Mouse (Mus musculus): ENCODE results near the gene Iffo1. TPM values are rescaled to one million over a fixed set of nuclear protein-coding genes. Genes with fewer than 3 reads are reported as not detected.
"Not testable (repeated sequence)": the region's sequence is repeated elsewhere in the genome, so short reads cannot be mapped to it uniquely, and the experiment has no call there.

Gene Iffo1
- total RNA-seq, 2 experiments from 2014 or later, result 14.3 to 20.1 TPM

- no peak for ATAC-seq (ENCODE audit: poor library complexity, severe bottlenecking)
Measured at GRCm38 (mm10) chr6:125160854-125161760, 16.1 kb downstream of the Iffo1 start.

GRCm38 (mm10) chr6:125161971-125162370, 16.9 kb downstream of the Iffo1 start:
- not testable (repeated sequence) for ATAC-seq (ENCODE audit: poor library complexity, severe bottlenecking)

GRCm38 (mm10) chr6:125162615-125163305, 17.7 kb downstream of the Iffo1 start:
- ATAC-seq (ENCODE audit: poor library complexity, severe bottlenecking), result not testable (repeated sequence)

GRCm38 (mm10) chr6:125163801-125164657, 19.0 kb downstream of the Iffo1 start:
- ATAC-seq (ENCODE audit: poor library complexity, severe bottlenecking), result peak; percentile 26

- peak; percentile 51 for ATAC-seq (ENCODE audit: poor library complexity, severe bottlenecking)
Measured at GRCm38 (mm10) chr6:125164672-125165327, 19.8 kb downstream of the Iffo1 start.

GRCm38 (mm10) chr6:125165328-125165891, 20.4 kb downstream of the Iffo1 start:
- ATAC-seq (ENCODE audit: poor library complexity, severe bottlenecking), result peak; percentile 77

GRCm38 (mm10) chr6:125166051-125166751, 21.2 kb downstream of the Iffo1 start, which contains the start of gene Gapdh:
TSS of gene Gapdh (minus strand) at chr6:125166467.
- peak; percentile 11; the same call in 1 of the 2 replicates for ATAC-seq (ENCODE audit: poor library complexity, severe bottlenecking)

GRCm38 (mm10) chr6:125166861-125167650, 22.0 kb downstream of the Iffo1 start:
- no peak for ATAC-seq (ENCODE audit: poor library complexity, severe bottlenecking)

- no peak for ATAC-seq (ENCODE audit: poor library complexity, severe bottlenecking)
Measured at GRCm38 (mm10) chr6:125168086-125168485, 23.0 kb downstream of the Iffo1 start.

- no peak for ATAC-seq (ENCODE audit: poor library complexity, severe bottlenecking)
Measured at GRCm38 (mm10) chr6:125170194-125170593, 25.2 kb downstream of the Iffo1 start.

GRCm38 (mm10) chr6:125172474-125172873, 27.4 kb downstream of the Iffo1 start:
- no peak for ATAC-seq (ENCODE audit: poor library complexity, severe bottlenecking)

- ATAC-seq (ENCODE audit: poor library complexity, severe bottlenecking), result no peak
Measured at GRCm38 (mm10) chr6:125173256-125173655, 28.2 kb downstream of the Iffo1 start.

- no peak for ATAC-seq (ENCODE audit: poor library complexity, severe bottlenecking)
Measured at GRCm38 (mm10) chr6:125175469-125175868, 30.4 kb downstream of the Iffo1 start.

- ATAC-seq (ENCODE audit: poor library complexity, severe bottlenecking), result no peak
Measured at GRCm38 (mm10) chr6:125179601-125180000, 34.6 kb downstream of the Iffo1 start.

GRCm38 (mm10) chr6:125182133-125182532, 37.1 kb downstream of the Iffo1 start:
- no peak for ATAC-seq (ENCODE audit: poor library complexity, severe bottlenecking)

GRCm38 (mm10) chr6:125186203-125186602, 41.2 kb downstream of the Iffo1 start:
- no peak for ATAC-seq (ENCODE audit: poor library complexity, severe bottlenecking)

- no peak for ATAC-seq (ENCODE audit: poor library complexity, severe bottlenecking)
Measured at GRCm38 (mm10) chr6:125190816-125191215, 45.8 kb downstream of the Iffo1 start.

- peak; percentile 94 for ATAC-seq (ENCODE audit: poor library complexity, severe bottlenecking)
Measured at GRCm38 (mm10) chr6:125191332-125192015, 46.4 kb downstream of the Iffo1 start, which contains the start of the genes Ncapd2 and Mrpl51. TSS of gene Ncapd2 (minus strand) at chr6:125191701. TSS of gene Mrpl51 (plus strand) at chr6:125191801.

All from megakaryocyte, adult 5-6 weeks (primary cell).